Mouse (Mus musculus): Measurements from ENCODE around the gene Spr. TPM values are rescaled to one million over a fixed set of nuclear protein-coding genes. Genes with fewer than 3 reads are reported as not detected.
"Not testable (repeated sequence)": the region's sequence is repeated elsewhere in the genome, so short reads cannot be mapped to it uniquely, and the experiment has no call there.

Spr gene
- total RNA-seq, 2 experiments from 2014 or later, result 57.6 to 58.9 TPM

- intact Hi-C loops (cut with DNase I), result not testable (repeated sequence)
- DNase-seq, result peak; percentile 34 to 57
These were observed 4.8 kb downstream of the Spr start for GRCm38 (mm10) chr6:85132794-85133193.

GRCm38 (mm10) chr6:85132237-85132636 lies 5.3 kb downstream of the Spr start:
- DNase-seq; intact Hi-C loops (cut with DNase I): not testable (repeated sequence)

GRCm38 (mm10) chr6:85131673-85132072 lies 5.9 kb downstream of the Spr start:
- DNase-seq, result peak; percentile 70 to 85
- intact Hi-C loops (cut with DNase I), result loop anchor here (1.0 kb wide), 1 partner anchor 94 kb away; no protein-coding TSS in a partner anchor

- intact Hi-C loops (cut with DNase I), result loop anchor here (2.0 to 5.0 kb wide), 2 partner anchors 79 to 201 kb away; no protein-coding TSS in a partner anchor
- peak; percentile 68 to 73 for DNase-seq
These were observed 19.7 kb downstream of the Spr start for GRCm38 (mm10) chr6:85117545-85118511.

GRCm38 (mm10) chr6:85105033-85105615 lies 32.4 kb downstream of the Spr start:
- intact Hi-C loops (cut with DNase I), result no loop called here
- no peak for DNase-seq

GRCm38 (mm10) chr6:85103321-85103720 lies 34.2 kb downstream of the Spr start:
- no peak for DNase-seq
- intact Hi-C loops (cut with DNase I), result no loop called here

DNA sequence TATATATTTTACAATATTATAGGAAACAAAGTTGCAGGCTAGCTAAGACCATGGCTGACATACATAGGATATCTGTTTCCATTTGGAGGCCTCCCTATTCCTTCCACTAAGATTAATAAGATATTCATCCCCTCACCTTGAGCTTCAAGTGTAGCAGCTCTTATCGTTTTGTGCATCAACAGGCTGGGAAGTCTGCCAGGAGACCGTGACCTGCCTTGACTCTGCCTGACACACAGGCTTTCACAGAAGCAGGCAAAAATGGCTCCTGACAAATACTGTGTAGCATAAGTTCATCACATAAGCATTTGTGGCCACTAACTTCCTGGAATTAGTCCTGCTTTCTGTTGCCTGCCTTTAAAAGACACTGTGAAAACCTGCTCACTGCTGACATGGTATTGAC lies 41.1 kb downstream of the Spr start:
- DNase-seq, result no peak
- intact Hi-C loops (cut with DNase I), result no loop called here

DNA sequence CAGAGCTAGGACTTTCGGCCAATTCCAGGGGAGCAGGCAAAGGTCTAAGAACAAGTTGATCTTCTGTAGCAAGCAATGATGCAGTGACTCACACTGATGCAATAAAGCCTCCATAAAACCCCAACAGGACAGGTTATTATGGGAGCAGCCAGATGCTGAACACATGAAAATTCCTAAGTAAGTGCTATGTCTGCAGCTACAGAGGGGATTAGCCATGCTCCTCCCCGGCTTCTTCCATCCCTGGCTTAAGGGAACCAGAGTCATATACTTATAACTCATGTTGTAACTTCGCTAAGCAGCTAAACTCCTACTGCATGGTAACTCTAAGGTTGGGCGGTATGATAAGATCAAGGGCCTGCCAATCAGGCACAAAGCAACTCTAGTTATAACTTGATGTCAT lies 50.1 kb downstream of the Spr start:
- no peak for DNase-seq
- intact Hi-C loops (cut with DNase I), result no loop called here

- intact Hi-C loops (cut with DNase I), result no loop called here
- DNase-seq, result peak; percentile 7 to 25
These were observed 50.9 kb downstream of the Spr start for GRCm38 (mm10) chr6:85086645-85087044.

Other genes starting within 250 kb of the Spr start
- gene Exoc6b, start 68.3 kb downstream of the Spr start, total RNA-seq (2021), result 10 to 100 TPM; 21.8 to 24.2 TPM
- not detected for gene Emx1, start 49.7 kb upstream of the Spr start, total RNA-seq (2021)
- 1 to 10 TPM; 3.1 to 6.0 TPM for gene Sfxn5, start 195.7 kb upstream of the Spr start, total RNA-seq (2021)
- gene Rab11fip5, start 236.9 kb upstream of the Spr start, total RNA-seq (2021), result 10 to 100 TPM; 65.4 to 73.1 TPM

All from heart, postnatal 10 days (tissue).